Mouse (Mus musculus) WW6 (cell line): ENCODE data around the gene Atl2.

Experiments used
- DNase-seq: peaks from one replicate; pipeline ENCODE4 v3.0.0-alpha.2; 2013; ENCODE audit warnings: low read depth, low spot score

The Atl2 gene

DNA sequence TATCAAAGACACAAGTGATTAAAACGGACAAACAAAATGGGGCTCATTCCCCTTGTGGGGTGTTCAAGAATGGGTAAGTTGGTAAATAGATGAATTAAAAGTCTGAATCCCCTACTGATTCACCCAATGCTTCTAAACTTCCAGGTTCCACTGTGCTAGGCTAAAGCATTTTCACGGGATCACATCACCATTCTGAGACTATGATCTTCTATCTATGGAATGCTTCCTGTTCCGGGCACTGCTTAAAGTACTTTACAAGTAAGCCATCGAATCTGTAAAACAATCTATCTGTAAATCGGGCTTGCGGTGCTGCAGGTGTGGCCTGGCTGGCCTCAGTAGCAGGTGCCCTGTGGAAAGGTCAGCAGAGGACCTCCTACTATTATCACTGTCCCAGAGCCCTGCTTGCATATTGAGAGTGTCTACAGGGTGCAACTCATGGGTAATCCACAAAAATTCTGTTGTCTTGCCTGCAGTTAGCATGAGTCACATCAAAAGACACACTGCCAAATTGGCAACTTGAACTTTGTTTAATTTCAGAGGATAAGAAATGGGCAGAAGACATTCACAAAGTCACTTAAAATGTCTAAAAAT, 2.3 kb upstream of the Atl2 start:
- DNase-seq, result no peak

DNA sequence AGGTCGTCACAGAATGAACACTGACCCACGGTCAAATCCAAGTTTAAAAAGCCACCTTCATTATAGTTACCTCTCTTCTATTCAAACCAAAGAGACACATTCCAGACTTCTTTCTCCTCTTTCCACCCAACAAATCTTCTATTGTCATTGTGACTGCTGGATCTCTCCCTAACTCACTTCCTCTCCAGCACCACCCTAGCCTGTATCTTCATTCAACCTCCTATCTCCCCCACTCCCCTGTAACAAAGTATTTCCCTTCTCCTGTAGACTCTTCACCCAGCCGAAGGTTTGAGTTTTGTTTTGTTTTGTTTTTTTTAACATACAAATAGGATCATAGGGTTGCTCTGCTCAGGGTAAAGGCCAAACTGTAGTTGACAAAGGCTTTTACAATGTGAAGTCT, 1.7 kb upstream of the Atl2 start:
- no peak for DNase-seq

DNA sequence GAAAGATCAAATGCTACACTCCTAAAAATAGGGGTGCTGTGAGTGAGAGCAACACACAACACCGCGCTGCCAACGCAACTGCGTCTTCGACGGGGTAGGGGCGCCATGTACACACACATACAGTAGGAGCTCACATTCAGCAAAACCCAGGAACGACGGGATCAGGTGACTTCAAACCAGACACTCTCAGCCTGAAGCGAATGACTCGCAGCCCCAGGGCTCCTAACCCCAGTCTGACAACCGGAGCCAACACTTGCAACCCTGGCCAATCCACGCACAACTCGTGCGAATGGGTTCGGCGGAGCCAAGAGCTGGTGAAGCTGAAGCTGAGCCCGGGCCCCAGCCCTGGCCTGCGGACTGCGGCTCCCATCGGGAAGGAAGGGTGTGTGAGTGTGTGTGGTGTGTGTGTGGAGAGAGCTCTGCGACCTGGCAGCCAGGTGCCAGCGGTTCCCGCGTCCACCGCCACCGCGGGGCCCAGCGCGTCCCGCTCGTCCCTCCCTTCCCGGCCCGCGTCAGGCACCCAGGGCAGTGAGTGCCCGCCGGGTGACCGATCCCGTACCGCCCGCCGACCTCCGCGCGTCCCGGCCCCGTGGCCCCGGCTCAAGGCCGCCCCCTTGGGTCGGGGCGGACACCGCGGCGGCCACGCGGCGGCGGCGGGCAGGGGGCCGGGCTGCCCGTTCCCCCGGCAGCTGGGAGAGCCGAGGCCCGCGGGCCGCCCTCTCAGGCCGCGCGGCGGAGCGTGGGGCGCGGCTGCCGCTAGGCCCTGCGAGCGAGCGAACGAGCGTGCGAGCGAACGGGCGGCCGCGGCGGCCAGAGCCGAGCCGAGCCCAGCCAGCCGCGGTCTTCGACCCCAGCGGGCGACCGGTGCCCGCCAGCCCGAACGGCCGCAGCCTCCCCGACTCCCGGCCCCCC, 696 bp downstream of the Atl2 start:
- DNase-seq, result peak; percentile 64

DNA sequence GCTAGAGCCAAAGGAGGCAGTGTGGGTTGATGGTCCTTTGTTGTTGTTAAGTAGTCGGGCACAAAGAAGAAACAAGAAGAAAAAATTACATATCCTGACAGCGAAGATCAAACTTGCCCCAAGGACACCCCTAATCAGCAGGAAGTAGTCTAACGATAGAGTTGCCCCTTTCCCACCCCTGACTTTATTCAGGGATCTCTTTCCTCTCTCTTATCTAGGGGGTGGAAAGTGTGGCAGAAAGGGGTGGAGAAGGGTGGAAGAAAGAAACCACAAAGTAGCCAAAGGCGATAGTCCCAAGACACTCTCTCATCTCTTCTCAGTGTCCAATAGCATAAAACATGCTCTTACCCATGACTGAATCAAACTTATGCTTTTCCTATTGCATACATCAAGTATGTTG, 1.9 kb downstream of the Atl2 start:
- DNase-seq, result no peak

DNA sequence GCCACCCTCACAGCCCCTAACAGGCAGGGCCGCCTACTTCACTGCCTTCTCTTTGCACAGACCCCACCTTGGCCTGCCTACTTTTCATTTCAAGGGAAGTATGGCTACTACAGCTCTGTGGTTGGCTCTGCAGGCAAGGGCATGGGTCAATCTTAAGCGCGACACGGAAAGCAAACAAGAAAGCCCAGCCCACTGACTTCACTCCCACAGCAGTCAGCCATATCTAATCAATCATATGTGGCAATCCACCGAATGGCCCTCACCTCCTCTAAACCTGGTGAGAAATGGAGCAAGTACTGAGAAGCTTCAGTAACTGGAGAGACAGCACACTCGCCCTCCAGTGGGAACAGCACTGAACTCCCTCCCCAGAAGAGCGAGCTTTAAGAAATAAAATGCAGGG, 4.0 kb downstream of the Atl2 start:
- no peak for DNase-seq

DNA sequence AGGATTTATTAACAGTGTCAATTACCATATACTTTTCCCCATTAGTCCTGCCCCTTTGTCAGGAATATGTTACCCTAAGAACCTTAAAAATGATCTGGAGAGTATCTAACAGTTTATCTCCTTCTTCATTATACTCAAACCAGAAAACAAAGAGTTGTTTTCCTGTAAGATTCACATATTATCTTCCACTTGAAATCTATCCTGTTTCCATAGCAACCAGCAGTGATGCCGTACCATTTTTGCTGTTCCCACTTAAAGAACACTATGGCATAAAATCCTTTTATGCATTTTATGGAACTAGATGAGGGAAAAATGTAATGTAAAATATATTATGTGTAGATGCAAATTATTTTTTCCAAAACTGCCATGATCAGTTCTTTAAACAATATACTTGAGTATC, 8.0 kb downstream of the Atl2 start:
- no peak for DNase-seq

DNA sequence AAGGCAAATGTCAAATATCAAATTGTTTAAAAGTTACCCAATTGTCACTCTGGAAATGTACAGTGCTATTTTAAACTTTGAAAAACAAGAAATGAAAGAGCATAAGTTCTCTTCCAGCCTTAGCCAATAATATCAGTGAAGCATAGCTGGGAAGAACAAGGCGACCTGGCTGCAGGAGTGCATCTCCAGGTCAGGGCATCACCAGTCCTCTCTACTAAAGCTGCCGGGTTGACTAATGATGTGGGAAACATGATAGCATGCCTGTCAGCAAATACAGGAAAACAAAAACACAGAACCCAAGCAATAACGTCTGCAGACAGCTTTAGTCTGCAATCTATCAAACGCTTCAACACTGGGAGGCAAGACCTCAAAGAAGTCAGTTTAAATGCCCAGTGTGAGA, 12.7 kb downstream of the Atl2 start:
- DNase-seq, result no peak

DNA sequence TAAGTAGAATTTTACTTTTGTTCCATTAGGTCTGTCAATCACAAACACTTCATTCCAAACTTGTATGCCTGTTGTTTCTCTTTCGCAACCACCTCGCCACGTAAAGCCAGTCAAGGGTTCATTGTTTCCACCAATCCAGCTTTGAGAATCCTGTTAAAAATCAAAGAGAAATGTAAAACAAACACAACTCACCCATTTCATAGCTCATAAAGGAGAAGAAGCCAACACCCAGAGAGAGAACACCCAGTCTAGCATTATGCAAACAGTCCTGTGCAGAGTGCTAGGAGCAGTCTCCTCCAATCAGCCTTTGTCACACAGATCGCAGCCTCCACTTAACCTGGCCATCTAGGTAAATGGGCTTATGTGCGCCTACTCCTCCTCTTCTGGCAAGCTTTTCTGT, 30.9 kb downstream of the Atl2 start:
- no peak for DNase-seq

DNA sequence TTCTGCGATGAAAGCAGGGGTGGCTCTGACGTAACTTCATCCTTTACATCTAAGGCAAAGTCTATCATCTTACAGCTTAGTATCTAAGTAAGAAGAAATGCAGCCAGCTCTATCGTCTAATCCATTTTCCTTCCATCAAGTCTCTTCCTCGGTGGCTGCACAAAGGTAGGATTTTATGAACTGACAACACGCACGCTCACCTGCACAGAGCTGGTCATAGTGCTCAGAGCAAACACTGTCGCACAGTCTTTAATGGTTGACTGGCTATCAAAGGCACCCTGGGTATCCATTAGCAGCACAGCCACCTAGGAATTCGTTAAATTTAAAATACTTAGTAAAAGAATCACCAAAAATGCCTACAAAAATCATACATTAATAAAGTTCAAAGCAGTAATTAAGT, 31.4 kb downstream of the Atl2 start:
- DNase-seq, result no peak

DNA sequence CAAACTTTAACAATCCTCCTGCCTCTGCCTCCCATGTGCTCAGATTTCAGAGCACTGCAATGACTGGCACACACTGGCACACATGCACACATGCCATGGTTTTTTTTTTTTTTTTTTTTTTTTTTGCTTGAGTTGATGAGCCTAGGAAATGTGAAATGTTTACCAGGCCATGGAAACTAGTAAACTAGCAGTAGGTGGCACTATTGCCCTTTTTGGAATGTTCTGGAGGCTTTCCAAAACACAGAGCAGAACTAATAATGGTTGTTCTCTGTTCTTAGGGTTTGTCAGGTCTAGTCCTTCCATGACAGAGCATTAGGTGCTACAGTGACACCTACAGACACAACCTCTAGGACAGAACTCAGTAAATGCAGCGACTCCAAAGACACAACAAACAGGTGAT, 33.9 kb downstream of the Atl2 start:
- DNase-seq, result no peak

DNA sequence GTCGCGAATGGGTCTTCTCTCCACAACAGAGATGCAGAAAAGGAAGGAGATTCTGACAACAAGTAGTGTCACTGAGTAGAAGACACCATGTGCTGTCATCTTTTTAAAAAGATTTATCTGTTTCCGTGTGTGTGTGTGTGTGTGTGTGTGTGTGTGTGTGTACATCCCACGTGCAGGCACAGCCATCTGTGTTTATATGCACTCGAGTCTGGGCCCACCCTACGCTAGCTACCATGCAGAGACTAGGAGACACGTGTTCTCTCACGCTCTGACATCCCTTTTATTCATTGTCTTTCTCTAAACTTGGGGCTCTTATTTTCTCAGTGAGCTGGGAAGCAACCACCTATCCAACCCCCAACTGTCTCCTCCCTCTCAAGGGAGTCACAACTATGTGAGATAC, 40.4 kb downstream of the Atl2 start:
- no peak for DNase-seq

DNA sequence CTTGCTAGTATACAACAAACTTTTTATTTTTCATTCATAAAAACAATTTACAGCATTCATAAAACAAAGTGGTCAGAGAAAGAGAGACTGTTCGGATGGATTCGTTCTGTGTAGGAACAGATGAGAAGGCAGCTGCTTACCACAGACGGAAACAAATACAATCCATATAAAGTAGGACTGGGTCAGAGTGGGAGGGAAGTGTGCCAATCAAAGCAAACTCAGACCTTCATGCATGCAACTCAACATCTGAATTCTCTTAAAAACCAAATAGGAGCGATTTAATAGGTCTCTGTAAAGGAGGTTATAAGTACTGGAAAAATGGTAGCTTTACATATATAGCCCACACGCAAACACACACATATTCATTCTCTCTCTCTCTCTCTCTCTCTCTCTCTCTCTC, 47.5 kb downstream of the Atl2 start:
- no peak for DNase-seq

DNA sequence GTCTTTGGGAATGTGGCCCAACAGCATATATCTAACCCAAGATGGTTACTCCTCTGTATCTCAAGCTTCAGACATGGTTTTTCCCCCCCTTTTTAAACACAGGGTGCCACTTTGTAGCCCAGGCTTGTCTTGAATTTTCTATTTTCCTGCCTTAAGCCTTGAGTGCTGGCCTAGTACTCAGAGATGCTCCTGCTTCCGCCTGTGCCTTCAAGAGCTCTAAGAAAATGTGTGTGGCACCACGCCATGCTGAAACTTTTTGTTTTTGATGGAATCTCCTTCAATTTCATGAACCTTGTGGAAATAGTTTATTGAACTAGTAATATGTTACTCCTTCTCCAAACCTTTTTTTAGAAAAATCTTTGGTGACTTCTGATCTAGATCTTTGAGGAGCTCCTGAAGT, 49.7 kb downstream of the Atl2 start:
- DNase-seq, result no peak

DNA sequence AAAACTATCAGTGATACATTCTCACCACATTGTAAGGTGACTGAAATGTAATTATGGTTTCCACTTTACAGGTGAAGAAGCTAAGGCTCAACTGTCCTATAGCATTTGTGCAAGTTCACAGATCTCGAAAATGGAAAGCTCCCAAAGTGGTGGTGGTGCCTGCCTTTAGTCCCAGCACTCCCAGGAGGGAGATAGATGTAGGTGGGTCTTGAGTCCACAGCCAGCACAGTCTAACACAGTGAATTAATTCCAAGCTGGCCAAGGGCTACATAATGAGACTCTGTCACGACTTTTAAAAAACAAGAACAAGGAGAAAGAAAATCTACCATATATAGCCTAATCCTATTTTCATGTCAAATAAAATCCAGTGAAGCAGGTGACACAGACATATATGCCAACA, 50.2 kb downstream of the Atl2 start:
- no peak for DNase-seq

DNA sequence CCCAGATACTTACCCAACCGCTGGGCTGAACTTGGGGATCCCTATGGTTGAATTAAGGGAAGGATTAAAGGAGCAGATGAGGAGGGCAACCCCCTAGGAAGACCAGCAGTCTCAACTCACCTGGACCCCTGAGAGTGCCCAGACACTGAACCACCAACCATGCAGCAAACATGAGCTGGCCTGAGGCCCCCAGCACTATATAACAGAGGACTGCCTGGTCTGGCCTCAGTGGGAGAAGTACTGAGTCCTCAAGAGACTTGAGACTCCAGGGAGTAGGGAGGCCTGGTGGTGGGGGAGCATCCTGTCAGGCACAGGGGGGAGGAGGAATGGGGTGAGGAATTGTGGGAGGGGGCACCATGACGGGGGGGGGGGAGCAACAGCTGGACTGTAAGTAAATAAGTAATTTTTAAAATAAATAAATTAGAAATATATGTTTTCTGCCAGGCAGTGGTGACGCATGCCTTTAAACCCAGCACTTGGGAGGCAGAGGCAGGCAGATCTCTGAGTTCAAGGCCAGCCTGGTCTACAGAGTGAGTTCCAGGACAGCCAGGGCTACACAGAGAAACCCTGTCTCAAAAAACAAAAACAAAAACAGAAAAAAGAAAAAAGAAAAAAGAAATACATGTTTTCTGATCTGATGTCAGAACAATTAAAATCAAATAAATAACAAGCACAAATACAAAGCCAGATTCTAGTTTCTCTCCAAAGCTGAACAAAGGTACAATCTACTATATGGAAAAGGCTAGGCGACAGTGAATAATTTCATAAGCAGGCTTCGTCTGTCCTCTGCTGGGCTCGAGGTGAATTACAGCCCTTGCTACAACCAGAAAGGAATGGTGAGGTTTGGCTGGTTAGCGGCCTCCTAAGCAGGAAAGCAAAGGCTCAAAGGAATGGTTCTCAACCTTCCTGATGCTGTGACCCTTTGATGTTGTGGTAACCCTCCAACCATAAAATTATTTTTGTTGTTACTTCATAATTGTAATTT, 55.4 kb downstream of the Atl2 start:
- DNase-seq, result peak; percentile 18

DNA sequence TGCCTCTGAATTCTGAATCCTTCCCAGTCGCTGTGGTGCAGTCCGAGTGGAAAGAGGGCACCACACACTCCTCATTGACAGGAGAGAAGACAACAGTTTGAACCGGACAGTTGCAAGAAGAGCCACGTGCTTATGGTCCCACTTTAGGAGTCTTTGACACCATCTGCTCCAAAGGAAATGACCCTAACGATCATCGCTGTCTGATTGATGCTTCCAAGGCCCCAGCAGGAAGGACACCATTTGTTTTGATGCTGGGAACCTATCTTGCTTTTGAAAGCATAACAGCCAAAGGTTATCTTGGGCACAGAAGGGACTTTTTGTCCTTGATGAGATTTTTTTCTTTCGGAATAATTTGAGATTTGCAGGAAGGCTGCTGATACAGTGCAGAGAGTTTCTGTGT, 58.9 kb downstream of the Atl2 start:
- no peak for DNase-seq

DNA sequence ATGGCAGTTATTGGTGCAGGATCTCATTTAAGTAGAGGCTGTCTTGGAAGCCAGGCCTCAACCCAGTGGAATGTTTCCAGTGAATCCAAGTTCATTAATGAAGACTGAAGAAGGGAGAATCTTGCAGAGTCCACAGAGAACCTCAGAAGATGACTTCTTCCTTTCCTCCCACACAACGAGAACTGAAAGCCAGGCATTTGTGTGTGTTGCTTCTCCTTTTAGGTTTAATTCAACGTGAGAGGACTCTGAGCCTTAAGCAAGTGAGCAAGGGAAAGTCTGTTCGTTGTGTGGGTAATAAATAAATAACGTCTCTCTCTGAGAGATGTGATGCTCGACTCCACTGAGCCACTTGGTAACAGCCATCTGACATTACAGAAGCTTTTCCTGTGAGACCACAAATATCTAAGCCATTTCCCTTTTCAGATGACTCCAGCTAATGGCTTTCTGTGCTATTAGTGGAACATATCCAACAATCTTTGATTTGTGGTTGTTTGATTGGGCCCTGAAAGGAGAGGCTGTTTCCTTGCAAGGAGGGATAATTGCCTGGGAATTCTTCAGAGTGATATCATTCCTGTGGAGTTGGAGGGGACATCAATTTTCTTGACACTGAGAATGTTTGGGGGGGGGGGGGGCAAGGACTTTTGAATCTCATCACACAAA, 60.1 kb downstream of the Atl2 start:
- DNase-seq, result no peak

DNA sequence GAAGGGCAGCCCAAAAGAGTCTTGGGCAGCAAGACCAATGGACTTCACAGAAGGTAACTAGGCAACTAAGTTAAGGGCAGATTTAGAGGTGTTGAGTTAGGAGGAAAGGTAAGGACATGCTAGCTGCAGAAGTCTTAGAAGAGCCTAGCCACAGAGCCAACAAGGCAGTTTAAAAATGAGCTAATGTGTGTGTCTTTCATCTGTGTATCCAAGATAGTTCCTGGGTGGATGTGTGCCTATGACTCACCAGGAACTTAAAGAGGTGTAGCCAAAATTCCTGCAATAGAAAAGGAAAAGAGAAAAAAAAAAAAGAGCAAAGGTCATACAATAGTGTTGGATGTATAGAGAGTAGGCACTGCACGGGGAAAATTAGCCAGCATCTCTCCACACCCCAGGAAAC, 63.6 kb downstream of the Atl2 start:
- DNase-seq, result no peak

DNA sequence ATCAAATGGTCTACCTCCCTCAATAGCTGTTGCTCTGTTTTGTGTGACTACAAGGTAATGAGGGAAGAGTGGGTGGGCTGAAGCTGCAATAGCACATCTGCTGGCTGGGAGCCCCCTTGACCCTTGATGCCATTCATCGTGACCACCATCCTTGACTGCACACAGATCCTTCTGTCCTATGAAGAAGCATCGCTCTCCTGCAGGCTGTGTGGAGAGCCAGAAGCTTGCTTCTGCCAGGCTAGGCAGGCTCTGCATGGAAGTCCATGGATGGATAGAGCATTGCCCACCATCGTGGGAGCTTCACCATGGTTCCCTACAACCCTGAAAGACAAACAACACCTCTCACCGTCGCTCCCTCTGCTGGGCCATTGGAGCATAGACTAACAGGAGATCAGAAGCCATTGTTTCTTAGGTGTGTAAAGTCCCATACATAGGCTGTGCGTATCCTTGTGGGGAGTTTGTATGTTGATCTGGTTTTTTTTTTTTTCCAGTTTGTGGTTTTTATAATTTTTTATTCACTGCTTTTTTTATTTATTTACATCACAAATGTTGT, 69.4 kb downstream of the Atl2 start:
- DNase-seq, result peak; percentile 11

DNA sequence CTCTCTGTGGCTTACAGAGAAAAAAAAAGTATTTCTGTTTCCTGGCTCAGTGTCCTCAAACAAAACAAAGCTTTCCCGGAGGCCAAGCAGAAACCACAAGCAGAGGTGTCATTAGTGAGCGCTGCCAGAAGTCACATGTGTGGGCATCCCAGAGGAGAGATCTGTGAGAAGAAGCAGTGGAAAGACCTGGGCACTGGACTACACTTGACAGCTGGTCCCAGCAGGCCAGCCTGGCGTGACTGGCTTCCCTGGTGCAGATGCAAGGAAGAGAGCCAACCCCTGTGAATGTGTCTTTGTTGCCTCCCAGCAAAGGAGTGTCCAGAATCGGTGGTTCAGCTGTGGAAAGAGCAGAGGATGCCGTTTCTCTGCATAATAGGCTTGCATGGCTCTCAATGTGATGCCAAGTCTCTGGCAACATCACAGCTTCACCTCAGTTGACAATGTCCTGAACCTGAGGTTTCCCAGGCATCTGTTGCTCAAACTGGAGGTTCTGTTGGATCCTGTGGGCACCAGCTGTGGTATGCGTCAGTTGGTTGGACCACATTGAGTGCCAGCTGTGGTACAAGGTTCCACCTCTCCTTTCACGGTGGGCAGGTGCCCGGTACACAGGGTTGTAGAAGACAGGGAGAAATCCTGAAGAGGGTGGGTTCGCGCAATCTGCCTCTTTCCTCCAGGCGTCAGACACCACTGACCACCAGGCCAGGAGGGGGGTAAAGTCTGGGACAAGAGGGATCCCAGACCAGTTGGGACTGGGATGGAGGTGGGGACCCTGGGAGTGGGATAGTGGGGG, 70.5 kb downstream of the Atl2 start:
- DNase-seq, result no peak

DNA sequence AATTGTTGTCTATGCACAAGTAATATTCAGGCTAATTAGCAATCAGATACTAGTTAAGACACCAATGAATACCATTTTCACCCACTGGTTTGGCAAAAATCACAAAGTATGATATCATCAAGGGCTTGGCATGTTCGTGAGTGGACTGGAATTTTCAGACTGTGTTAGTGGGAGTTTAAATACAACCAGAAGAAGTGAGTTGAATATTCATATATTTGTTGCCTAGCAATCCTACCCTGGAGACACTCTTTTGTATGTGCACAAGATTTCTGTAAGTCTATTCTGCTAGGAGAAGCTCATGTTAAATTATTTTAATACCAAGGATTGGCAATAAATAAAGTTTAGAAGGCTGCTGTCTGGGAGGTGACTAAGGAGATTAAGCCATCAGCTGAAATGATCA, 71.5 kb downstream of the Atl2 start:
- DNase-seq, result no peak
